Mouse (Mus musculus) lung, postnatal 0 days (tissue): ENCODE measurements around the gene Cog6.

Experiments
- CTCF ChIP-seq: IDR thresholded peaks from 2 replicates; pipeline ENCODE4 v1.5.1; 2016; ENCODE audit warnings: antibody characterized with exemption, mild to moderate bottlenecking
- EP300 ChIP-seq: IDR thresholded peaks from 2 replicates; pipeline ENCODE4 v1.6.1; 2016; ENCODE audit warnings: antibody characterized with exemption, mild to moderate bottlenecking, control low read depth

DNA sequence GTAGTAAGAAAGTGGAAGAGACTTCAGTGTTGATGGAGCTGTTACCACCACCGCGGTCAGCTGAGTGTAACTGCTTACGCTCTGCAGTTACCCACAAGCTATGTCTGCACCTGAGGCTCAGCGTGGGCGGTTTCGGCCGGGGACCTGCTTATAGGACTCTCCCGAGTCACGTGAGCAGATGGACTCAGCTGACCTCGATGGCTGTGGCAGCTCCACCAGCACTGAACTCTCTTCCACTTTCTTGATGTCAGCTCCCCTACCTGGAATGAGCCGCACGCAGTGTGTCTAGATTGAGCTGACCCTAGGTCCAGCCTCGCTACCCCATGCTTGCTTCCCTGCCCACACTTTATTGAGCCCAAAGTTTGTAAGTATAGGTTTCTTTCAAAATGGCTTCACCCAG is 56.1 kb downstream of the Cog6 start:
- TF ChIP-seq CTCF: no peak
- no peak for TF ChIP-seq EP300
